Mouse (Mus musculus): ENCODE data around the gene Myl12a.

GRCm38 (mm10) chr17:70973398-70973797 lies 29.3 kb downstream of the Myl12a start:
- TF ChIP-seq TAL1 (IDR thresholded peaks at IDR 0.05; ENCODE audit: low read length) (no peak), GATA1 (IDR thresholded peaks at IDR 0.05; ENCODE audit: low read length) (no peak)
